Mouse (Mus musculus): ENCODE data around the gene Gm48552. TPM values are rescaled to one million over a fixed set of nuclear protein-coding genes. Genes with fewer than 3 reads are reported as not detected.
A peak's percentile ranks its signal among the peaks of the same experiment; 100 is the strongest.

Gene Gm48552
- polyA plus RNA-seq, 1 experiment, result 1.0 TPM

DNA sequence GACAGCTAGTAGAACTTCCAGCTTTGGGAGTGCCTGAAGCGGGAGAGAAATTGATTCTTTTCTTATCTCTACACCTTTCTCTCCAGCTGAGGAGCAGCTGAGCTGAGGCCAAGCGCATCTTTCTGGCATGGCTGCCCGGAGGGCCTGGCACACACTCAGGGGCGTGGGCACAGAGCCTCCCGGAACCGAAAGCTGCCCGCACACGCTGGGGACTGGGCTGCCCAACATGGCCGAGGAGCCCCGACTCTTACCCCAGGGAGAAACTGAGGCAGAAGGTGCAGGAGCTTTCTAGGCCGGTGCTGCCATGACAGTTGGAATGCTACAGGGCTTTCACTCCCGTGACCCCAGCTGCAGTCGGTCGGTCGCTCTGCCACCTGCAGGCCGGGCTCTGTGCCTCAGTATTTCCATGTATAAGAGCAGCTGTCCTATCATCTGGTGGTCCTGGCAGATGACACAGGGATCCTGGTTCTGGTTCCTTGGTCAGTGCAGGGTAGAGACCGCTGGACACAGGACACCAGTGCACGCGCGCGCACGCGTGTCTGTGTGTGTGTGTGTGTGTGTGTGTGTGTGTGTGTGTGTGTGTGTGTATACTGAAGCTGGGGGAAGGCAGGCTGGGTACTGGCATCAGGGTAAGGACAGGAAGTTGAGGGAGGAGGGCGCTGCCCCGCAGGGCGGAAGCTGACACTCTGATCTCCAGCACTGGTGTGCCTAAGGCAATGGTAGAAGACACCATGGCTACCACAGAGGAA is 44.9 kb downstream of the Gm48552 start:
- peak; percentile 44 for DNase-seq
- Histone ChIP-seq H3K36me3 (ENCODE audit: control insufficient read depth, insufficient read depth, low read length) (no peaks in the 10 kb centered on the region), H3K4me1 (ENCODE audit: control insufficient read depth, insufficient read depth, low read length) (peaks cover 39% of the 10 kb centered on the region), H3K27me3 (replicated peaks; ENCODE audit: control insufficient read depth, insufficient read depth, low read length) (no peaks in the 10 kb centered on the region), H3K4me3 (ENCODE audit: insufficient read depth, low read depth, low read length) (no peak overlapping the region), H3K27ac (ENCODE audit: insufficient read depth, low read depth, low read length) (peak overlapping the region; percentile 66)
- peak; percentile 36; the same call in 1 of the 2 replicates for TF ChIP-seq CTCF (conservative IDR thresholded peaks at IDR 0.05; ENCODE audit: insufficient read depth, insufficient read length, low read depth, low read length)
- TF ChIP-seq POLR2A (IDR thresholded peaks at IDR 0.05; ENCODE audit: low read depth, low read length), result no peak
- WGBS, result 64% methylated on average over 26 of the region's 26 CpGs

DNA sequence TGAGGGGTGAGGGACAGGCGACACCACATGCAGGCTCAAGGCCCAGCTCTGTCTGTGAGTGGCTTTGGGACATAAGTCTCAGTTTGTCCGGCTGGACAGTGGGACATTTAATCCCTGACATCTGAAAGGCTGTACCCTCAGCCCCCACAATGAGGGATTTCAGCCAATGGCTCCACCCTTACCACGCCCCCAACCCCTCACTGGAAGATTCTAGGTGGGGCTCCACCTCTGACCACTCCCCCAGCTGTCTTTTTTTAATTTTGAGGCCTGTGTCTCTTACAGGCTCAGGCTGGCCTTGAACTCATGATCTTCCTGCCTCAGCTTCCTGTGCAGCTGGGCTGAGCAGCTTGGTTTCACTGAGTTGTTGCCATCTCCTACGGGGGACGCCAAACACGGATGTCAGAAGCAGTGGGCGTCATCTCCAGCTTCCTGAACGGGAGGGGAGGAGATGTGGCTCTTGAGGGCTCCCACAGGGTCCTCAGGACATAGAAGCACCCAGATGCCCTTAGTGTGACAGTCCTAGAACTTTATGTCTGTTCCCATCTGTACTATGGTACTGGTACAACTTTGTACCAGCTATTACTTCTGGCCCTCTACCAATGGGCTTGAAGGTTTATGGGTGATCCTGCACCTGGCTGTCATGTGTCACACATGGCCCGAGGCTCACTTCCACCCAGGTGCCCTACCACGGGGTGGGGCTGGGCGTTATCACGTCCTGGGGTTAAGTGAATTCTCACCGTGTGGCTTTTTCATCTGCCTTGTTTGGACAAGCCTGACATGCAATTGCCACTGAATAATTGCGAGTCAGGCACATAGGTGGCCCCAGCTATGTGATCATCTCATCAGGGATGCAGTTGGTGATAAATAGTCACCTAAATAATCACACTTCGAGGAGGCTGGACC is 45.8 kb downstream of the Gm48552 start:
- peak overlapping the region; percentile 82 for H3K27ac ChIP-seq (ENCODE audit: insufficient read depth, low read depth, low read length)
- DNase-seq, result peak; percentile 38
- 53% methylated on average over 15 of the region's 15 CpGs for WGBS

GRCm38 (mm10) chr10:81435436-81435835 is 46.6 kb downstream of the Gm48552 start:
- TF ChIP-seq POLR2A (IDR thresholded peaks at IDR 0.05; ENCODE audit: low read depth, low read length) (no peak), CTCF (conservative IDR thresholded peaks at IDR 0.05; ENCODE audit: insufficient read depth, insufficient read length, low read depth, low read length) (no peak)
- peak overlapping the region; percentile 82 for H3K27ac ChIP-seq (ENCODE audit: insufficient read depth, low read depth, low read length)
- WGBS, result 24% methylated on average over 3 of the region's 3 CpGs
- H3K4me3 ChIP-seq (ENCODE audit: insufficient read depth, low read depth, low read length), result no peak overlapping the region
- H3K27me3 ChIP-seq (replicated peaks; ENCODE audit: control insufficient read depth, insufficient read depth, low read length), result no peaks in the 10 kb centered on the region
- peak; percentile 96 for DNase-seq
- H3K4me1 ChIP-seq (ENCODE audit: control insufficient read depth, insufficient read depth, low read length), result peaks cover 34% of the 10 kb centered on the region
- H3K36me3 ChIP-seq (ENCODE audit: control insufficient read depth, insufficient read depth, low read length), result no peaks in the 10 kb centered on the region

More for the DNA sequence above, 45.8 kb downstream of the Gm48552 start:
- Histone ChIP-seq H3K4me3 (ENCODE audit: insufficient read depth, low read depth, low read length) (no peak overlapping the region), H3K4me1 (ENCODE audit: control insufficient read depth, insufficient read depth, low read length) (peaks cover 34% of the 10 kb centered on the region), H3K36me3 (ENCODE audit: control insufficient read depth, insufficient read depth, low read length) (no peaks in the 10 kb centered on the region), H3K27me3 (replicated peaks; ENCODE audit: control insufficient read depth, insufficient read depth, low read length) (no peaks in the 10 kb centered on the region)
- TF ChIP-seq CTCF (conservative IDR thresholded peaks at IDR 0.05; ENCODE audit: insufficient read depth, insufficient read length, low read depth, low read length), result no peak
- TF ChIP-seq POLR2A (IDR thresholded peaks at IDR 0.05; ENCODE audit: low read depth, low read length), result no peak

Other genes with a start within 250 kb of the Gm48552 start
- 34.6 and 36.8 TPM in 2 replicates for gene Pias4, start 221.1 kb upstream of the Gm48552 start, polyA plus RNA-seq (2012; rRNA removed)
- gene Eef2, start 212.4 kb upstream of the Gm48552 start, polyA plus RNA-seq (2012; rRNA removed), result 1,330 and 1,454 TPM in 2 replicates
- gene Dapk3, start 206.0 kb upstream of the Gm48552 start, polyA plus RNA-seq (2012; rRNA removed), result 52.9 and 54.0 TPM in 2 replicates
- gene 4930442H23Rik, start 205.2 kb upstream of the Gm48552 start, polyA plus RNA-seq (2012; rRNA removed), result not detected in 2 replicates
- gene Nmrk2, start 187.0 kb upstream of the Gm48552 start, polyA plus RNA-seq (2012; rRNA removed), result 0.97 TPM in 1 of 2 replicates, not detected in the other
- 0.05 and 0.39 TPM in 2 replicates for gene Atcay, start 158.2 kb upstream of the Gm48552 start, polyA plus RNA-seq (2012; rRNA removed)
- gene Zfr2, start 155.8 kb upstream of the Gm48552 start, polyA plus RNA-seq (2012; rRNA removed), result 4.6 and 6.0 TPM in 2 replicates
- gene Matk, start 136.1 kb upstream of the Gm48552 start, polyA plus RNA-seq (2012; rRNA removed), result 0.57 and 1.5 TPM in 2 replicates
- gene Mrpl54, start 122.1 kb upstream of the Gm48552 start, polyA plus RNA-seq (2012; rRNA removed), result 130 TPM in 2 replicates
- gene Apba3, start 122.0 kb upstream of the Gm48552 start, polyA plus RNA-seq (2012; rRNA removed), result 142 and 147 TPM in 2 replicates
- gene Tjp3, start 97.4 kb upstream of the Gm48552 start, polyA plus RNA-seq (2012; rRNA removed), result 13.2 and 19.0 TPM in 2 replicates
- 70.7 and 76.3 TPM in 2 replicates for gene Pip5k1c, start 96.0 kb upstream of the Gm48552 start, polyA plus RNA-seq (2012; rRNA removed)
- gene Cactin, start 67.9 kb upstream of the Gm48552 start, polyA plus RNA-seq (2012; rRNA removed), result 23.7 and 24.5 TPM in 2 replicates
- gene Tbxa2r, start 60.3 kb upstream of the Gm48552 start, polyA plus RNA-seq (2012; rRNA removed), result 16.6 and 21.7 TPM in 2 replicates
- gene Gipc3, start 45.7 kb upstream of the Gm48552 start, polyA plus RNA-seq (2012; rRNA removed), result 1.4 and 1.5 TPM in 2 replicates
- gene Hmg20b, start 38.5 kb upstream of the Gm48552 start, polyA plus RNA-seq (2012; rRNA removed), result 66.4 and 82.1 TPM in 2 replicates
- 23.4 and 28.1 TPM in 2 replicates for gene Mfsd12, start 31.5 kb upstream of the Gm48552 start, polyA plus RNA-seq (2012; rRNA removed)
- gene 4930404N11Rik, start 23.2 kb upstream of the Gm48552 start, polyA plus RNA-seq (2012; rRNA removed), result 0.16 and 0.61 TPM in 2 replicates
- 41.1 and 49.8 TPM in 2 replicates for gene Fzr1, start 10.5 kb upstream of the Gm48552 start, polyA plus RNA-seq (2012; rRNA removed)
- 60.6 and 79.8 TPM in 2 replicates for gene Dohh, start 4.6 kb upstream of the Gm48552 start, polyA plus RNA-seq (2012; rRNA removed)
- gene Gm48551, start 4.5 kb upstream of the Gm48552 start, polyA plus RNA-seq (2012; rRNA removed), result 2.1 and 2.3 TPM in 2 replicates
- gene Smim24, start 4.0 kb downstream of the Gm48552 start, polyA plus RNA-seq (2012; rRNA removed), result 693 and 694 TPM in 2 replicates
- gene Nfic, start 66.6 kb downstream of the Gm48552 start, polyA plus RNA-seq (2012; rRNA removed), result 64.7 and 82.5 TPM in 2 replicates
- 0.18 and 0.27 TPM in 2 replicates for gene Celf5, start 93.7 kb downstream of the Gm48552 start, polyA plus RNA-seq (2012; rRNA removed)
- gene Ncln, start 107.4 kb downstream of the Gm48552 start, polyA plus RNA-seq (2012; rRNA removed), result 148 and 190 TPM in 2 replicates
- gene S1pr4, start 111.1 kb downstream of the Gm48552 start, polyA plus RNA-seq (2012; rRNA removed), result 2.3 and 4.9 TPM in 2 replicates
- 1.7 and 2.1 TPM in 2 replicates for gene Gna15, start 135.2 kb downstream of the Gm48552 start, polyA plus RNA-seq (2012; rRNA removed)
- 93.0 and 107 TPM in 2 replicates for gene Gna11, start 156.2 kb downstream of the Gm48552 start, polyA plus RNA-seq (2012; rRNA removed)
- 2,250 and 2,535 TPM in 2 replicates for gene Aes, start 170.5 kb downstream of the Gm48552 start, polyA plus RNA-seq (2012; rRNA removed)
- 63.7 and 93.5 TPM in 2 replicates for gene Tle2, start 185.6 kb downstream of the Gm48552 start, polyA plus RNA-seq (2012; rRNA removed)
- gene Tle6, start 212.1 kb downstream of the Gm48552 start, polyA plus RNA-seq (2012; rRNA removed), result 3.9 and 4.3 TPM in 2 replicates
- 1.0 and 1.1 TPM in 2 replicates for gene BC025920, start 217.3 kb downstream of the Gm48552 start, polyA plus RNA-seq (2012; rRNA removed)
- gene Sirt6, start 238.8 kb downstream of the Gm48552 start, polyA plus RNA-seq (2012; rRNA removed), result 16.3 and 19.7 TPM in 2 replicates
- gene Ankrd24, start 239.5 kb downstream of the Gm48552 start, polyA plus RNA-seq (2012; rRNA removed), result 67.1 and 81.0 TPM in 2 replicates

Data from kidney, adult 2 months (tissue).